Mouse (Mus musculus): Measurements from ENCODE around the gene Slc26a1.

Gene Slc26a1

DNA sequence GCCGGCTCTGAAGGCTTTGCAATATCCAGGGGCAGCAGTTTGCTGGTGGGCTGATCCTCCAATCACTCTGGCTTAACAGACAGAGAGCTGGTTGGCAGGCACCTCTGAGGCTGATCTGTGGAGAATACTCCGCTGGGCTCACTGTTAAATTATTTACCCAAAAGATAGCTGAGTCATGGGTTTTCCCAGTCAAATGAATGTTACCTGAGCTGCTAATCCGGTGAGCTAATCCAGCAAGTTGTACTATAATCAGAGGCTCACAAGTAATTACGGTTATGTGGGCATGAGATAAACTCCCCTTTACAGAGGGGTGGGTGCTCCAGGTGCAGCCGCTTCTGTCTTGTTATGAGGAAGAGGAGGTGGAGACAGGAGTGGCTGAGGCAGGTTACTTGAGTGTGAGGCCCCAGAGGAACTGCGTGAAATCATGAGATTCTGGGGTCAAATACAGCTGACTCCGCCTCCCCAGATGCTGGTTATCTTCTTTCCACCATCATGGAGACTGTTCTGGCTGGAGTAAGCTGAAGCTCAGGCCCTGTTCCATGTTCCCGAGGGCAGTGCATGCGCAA lies at the start of gene Slc26a1:
Gene Slc26a1, minus strand, starts transcription at position 319 of the 566 bp plus-strand sequence.
- no peak for DNase-seq (ENCODE audit: extremely low read depth, low read depth, low spot score)

DNA sequence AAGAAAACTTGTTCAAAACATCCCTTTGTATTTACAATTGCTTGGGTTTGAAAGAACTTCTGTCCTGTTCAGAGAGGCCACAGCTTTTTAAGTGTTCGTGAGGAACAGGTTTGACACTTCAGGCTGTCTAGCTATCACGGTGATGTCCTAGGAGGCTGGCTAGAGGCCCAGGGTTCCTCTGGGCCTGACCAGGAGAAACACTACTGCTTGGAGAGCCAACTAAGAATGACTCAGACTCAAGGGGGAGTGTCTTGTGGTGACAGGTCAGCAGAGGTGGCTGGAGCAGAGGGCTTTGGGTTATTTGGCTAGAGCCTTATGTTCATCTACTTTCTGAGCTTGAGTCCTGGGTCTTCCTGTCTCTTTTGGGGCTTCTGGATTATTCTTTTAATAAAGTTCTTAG lies 48.6 kb upstream of the Slc26a1 start:
- no peak for DNase-seq (ENCODE audit: extremely low read depth, low read depth, low spot score)

DNA sequence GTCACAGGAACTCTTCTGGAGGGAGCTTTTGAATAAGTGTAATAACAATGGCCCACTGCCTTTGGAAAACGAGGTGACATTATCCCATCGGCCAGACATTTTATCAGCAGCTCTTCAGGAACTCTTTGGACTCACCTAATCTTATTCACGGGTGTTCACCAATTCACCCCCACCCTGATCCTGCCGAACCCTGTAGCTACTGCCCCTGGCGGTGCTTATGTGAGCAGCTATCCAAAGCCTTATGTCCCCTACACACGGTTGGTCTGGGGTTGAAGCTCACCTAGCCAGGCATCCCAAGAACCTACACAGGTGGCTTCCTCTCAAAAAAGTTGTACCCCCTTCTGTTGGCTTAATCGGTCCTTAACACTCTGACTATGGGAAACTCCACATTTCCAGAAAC lies 44.4 kb upstream of the Slc26a1 start:
- DNase-seq (ENCODE audit: extremely low read depth, low read depth, low spot score), result no peak

DNA sequence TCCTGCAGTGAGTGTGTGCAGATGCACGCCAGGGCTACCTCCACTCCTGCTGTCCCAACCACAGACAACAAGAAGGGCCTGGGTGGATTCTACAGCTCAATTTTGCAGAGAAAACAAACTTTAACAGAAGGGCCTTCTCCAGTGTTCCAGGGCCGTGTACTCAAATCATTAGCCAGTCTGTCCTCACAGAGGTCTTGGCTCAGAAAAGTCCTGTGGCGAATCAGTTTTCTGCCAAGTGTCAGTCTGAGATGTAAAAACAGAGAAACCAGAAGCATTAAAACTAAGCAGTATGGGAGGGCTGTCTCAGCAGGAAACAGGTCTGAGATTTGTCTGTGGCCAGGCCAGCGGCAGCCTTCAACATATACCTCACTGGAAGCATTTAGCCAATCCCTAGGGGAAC lies 42.7 kb upstream of the Slc26a1 start:
- DNase-seq (ENCODE audit: extremely low read depth, low read depth, low spot score), result no peak

DNA sequence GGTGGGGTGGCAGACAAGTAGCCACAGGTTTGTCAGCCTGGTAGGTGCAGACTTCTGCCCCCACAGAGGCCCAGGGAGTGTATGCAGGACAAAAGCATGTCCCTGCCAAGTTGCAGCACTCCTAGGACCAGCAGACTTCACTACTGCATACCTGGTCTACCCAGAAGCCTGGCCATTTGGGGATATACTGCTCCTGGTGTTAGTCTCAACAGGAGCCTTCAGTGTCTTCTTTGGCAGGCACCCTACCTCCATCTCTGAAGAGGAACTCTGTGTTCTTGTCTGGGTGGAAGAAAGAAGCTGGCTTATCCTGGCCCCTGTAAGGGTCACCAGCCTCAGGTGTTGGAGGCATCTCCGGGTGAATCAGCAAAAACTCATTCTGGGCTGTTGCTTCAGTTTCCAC lies 40.6 kb upstream of the Slc26a1 start:
- DNase-seq (ENCODE audit: extremely low read depth, low read depth, low spot score), result peak; percentile 62

DNA sequence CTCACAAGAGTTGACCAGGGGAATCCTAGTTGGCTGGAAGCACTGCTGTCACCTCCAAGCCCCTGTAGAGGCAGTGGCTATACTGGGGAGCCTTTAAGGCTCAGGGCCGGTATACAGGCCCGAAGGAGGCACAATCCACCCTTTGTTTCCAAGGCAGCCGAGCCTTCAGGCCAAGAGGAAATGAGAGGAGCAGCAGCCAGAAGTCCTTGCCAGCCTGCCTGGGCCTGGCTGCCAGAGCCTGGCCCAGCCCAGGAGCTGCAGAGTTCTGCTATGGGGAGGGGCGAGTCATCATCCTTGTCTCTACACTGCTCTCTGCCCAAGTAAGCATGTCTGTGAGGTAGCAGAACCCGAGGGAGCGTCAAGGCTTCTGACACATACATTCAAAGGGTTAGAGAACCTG lies 38.8 kb upstream of the Slc26a1 start:
- no peak for DNase-seq (ENCODE audit: extremely low read depth, low read depth, low spot score)

DNA sequence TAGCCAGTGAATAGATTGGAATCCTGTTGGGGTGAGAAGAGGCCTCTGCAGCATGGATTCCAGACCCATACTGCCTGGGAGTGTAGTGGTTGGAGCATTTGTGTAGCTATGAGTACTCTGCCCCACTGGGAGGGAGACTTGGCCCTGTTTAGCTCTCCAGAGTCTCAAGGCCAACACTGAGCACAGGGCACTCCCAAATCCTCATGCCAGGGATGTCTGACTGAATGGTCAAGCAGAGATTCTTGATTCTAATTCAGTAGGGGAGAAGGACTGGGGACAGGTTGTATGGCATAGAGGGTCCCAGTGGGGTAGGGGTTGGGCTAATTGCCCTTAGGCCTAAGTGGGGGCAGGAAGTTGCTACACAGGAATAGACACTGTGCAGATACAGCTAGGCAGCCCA lies 38.3 kb upstream of the Slc26a1 start:
- DNase-seq (ENCODE audit: extremely low read depth, low read depth, low spot score), result no peak

DNA sequence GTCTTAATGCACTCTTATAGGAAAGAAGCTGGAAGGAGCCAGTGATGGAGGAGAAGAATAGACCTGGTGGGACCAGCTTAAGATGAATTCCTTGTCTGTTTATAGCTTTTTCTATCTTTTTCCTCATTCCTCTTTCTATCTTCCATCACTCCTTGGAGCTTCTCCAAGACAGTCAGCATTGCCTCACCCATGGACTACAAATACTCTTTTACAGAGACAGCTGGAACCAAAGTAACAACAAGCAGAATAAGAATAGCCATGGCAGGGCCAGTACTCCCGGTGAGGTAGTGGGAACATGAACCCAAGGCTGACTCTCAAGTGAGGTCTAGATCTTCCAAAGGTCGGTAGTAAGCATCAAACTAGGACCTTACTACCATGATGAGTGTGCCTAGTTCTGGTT lies 37.7 kb upstream of the Slc26a1 start:
- no peak for DNase-seq (ENCODE audit: extremely low read depth, low read depth, low spot score)

DNA sequence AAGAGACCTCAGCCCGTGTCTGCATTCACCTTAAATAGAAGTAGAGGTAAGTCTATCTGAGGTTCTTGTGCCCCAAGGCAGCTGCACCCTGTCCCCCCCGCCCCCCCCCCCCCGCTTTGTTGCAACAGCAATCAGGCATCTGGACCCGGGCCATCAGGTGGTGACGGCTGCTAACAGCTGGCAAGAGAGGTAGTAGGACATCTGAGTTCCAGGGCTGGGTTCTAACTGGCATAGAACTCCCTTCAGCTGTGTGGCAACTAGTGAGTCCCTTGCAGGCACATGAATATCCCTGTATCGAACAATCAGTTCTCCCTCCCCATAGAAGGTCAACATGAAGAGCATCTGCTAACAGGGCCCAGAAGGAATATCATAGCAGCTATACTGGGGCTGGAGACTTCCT lies 36.6 kb upstream of the Slc26a1 start:
- no peak for DNase-seq (ENCODE audit: extremely low read depth, low read depth, low spot score)

DNA sequence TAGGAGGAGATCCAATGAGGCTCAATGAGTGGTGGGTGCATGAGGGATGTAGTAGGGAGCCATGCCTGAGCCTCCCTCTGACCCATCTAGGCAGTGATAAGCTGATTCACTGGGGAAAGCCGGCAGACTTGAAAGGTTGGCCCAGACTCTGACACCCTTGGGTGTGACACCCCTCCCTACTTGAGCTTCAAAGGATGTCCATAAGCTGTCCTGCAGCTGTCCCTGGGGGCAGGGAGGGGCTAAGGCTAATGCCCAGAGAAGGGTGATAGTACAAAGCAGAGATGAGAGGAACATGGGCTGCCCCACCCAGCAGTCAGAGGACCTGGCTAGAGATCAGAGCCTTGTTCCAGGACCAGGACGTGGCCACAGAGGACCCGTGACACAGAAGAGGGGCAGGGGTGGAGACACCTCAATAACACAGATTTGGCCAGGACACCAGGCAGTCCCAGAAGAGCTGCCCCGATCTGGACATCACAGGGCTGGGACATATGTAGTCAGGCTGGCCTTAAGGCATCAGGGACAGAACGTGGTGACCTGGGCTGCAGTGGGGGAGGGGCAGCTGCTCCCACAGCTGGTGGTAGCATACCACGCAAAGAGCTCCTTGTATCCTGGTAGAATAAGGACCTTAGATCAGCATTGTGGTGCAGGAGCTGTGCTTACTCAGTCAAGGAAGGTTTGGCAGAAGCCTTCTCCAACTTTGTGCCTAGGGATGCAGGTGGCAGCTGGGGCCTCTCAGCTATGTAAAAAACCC lies 33.8 kb upstream of the Slc26a1 start:
- DNase-seq (ENCODE audit: extremely low read depth, low read depth, low spot score), result no peak

DNA sequence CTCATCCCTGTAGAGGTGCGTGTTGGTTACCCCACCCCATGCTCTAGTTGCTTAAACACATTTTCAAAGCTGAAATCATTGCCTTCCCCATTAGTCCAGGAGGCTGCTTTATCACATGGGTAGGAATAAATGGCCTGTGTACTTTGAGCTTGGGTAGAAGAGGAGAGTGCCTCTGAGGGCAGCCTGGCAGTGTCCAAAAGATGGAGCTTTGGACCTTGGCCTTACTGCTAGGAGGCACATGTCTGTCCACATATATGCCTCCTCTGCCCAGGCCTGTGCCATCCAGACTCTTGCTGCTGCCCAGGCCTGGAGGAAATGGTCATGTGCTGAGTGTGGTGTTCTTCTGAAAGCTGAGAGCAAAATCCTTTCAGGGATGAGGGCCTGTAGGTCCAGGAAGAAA lies 33.0 kb upstream of the Slc26a1 start:
- no peak for DNase-seq (ENCODE audit: extremely low read depth, low read depth, low spot score)

DNA sequence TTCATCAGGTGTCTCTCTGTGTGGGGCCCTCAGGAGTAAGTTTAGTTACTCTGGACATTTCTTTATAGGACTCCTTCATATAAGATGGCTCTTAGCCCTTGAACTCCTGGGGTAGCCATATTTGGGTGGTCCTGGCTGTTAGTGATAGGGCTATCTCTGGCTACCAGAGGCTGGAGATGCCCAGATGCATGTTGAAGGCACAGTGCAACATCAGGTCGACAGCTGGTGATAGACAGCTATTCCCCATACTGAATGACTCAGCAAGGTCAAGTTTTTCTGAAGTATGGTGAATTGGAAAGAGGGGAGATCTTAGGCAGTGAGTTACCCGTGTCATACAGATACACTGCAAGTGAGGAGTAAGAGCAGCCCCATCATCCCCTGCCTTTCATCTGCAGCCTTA lies 32.4 kb upstream of the Slc26a1 start:
- DNase-seq (ENCODE audit: extremely low read depth, low read depth, low spot score), result no peak

DNA sequence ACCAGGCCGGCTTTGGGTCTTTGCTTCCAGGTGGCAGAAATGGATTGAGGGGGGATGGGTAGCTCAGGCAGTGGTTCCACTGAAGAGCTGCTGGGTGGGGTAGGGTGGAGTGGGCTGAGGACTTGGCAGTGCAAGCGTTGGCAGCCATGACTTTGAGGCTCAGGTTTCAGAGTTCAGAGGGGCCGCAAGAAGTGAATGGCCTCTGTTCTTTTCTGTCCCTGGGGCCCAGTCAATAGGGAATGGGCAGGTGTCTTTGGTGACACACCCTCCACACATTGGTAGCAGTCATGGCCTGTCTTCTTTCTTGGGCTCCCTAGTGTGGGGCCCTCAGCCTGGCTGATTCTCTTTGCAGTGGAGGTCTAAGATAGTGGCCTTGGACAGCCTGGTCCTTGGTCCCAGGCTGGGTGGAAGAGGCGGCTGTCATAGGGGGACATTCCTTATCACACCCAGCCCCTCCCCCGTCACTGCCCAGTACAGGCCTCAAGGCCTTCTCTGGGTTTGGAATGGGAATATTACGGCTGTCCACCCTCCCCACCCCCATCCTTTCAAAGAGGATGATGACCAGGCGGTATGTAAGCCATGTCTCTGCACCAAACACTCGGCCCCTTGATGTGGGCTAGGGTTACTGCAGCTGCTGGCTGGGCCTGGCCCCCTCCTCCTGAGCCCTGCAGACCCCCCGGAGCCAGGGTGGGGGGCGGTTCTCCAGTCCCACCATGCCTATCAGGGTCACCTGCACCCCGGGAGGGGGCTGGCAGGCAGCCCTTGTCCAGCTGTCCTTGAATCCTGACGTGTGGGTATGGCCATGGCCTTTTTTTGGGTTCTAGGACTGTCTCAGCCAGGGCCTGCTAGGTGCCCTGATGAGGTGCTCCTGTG lies 28.6 kb upstream of the Slc26a1 start:
- no peak for DNase-seq (ENCODE audit: extremely low read depth, low read depth, low spot score)

DNA sequence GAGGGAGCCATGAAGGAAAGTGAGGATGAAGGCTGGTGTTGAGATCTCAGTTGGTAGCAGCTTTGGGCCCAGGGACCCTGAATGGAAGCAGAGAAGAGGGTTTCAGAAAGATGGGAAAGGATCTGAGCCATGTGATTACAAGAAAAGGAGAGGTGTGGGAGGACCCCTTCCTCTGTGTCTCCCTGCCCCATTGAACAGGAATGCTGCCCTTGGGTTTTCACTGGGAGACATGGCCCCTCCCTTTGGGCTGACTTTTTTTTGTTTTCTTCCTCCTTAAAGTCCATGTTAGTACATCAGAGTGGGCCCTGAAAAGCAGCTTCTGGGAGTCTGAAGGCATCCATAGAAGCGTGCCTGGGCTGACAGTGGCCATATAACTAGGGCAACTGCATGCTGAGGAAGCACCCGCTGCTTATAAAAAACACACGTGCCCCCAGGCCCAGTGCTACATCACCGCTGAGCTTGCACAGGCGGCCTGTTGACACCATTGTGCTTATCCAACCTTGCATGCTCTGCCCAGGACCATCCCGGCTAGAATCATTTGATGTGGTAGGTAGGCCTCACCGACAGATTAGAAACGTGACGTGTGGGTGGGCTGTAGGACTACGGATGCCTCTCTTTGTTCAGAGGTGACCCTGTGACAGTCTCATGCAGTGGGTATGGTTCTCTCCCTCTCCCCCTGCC lies 26.1 kb upstream of the Slc26a1 start:
- no peak for DNase-seq (ENCODE audit: extremely low read depth, low read depth, low spot score)

DNA sequence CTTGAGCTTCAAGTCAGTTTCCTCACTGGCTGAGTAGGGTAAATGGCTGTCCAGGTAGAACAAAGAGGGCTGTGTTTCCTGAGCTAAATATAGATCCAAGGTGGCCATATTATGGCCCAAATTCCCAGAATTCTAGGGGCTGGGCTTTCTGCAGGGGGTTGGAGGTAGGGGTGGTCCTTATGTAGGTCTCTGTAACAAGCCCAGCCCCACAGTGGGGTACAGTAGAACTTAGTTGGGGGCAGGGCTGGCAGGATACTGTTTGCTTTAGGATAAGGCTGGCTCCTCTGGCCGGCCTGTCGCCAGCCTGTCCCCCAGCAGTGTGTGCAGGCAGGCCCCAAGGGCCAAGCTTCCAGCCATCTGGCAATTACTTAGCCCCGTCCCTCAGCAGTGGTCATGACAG lies 25.0 kb upstream of the Slc26a1 start:
- DNase-seq (ENCODE audit: extremely low read depth, low read depth, low spot score), result no peak

DNA sequence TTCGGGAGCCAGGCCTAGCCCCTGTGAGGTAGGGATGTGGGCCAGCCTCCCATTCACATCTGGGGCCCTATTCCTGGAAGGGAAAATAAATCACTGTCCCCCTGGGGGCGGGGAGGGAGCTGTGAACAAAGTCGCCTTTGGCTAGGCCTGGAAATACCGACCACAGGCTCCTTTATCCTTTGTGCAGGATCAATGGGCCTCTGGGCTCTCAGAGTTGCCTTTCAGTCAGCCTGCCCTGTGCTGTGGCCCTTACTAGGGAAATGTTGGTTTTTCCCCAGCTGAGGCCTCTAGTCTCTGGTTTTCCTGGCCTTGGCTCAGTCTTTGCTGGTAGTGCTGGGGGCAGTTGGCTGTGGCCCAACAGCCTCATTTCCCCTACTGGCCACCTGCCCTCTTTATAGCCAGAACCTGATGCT lies 22.0 kb upstream of the Slc26a1 start:
- DNase-seq (ENCODE audit: extremely low read depth, low read depth, low spot score), result no peak

DNA sequence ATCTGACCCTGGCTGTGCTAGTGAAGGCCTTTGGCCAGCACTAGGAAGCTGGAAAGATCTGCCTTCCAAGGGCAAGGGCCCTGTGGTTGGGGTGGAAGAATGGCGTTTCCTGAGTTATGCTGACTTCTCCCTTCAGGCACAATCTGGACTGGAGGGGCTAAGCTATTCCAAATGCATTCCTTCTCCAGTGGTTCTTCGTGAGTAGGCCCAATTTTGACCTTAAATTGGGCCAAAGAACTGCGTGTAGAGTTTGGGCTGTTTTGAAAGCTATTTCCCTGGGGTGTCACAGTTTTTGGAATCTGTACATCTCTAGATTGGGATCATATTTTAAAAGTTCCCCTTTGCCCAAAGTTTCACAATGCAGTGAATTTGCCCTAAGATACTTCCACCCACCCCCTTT lies 21.2 kb upstream of the Slc26a1 start:
- DNase-seq (ENCODE audit: extremely low read depth, low read depth, low spot score), result no peak

DNA sequence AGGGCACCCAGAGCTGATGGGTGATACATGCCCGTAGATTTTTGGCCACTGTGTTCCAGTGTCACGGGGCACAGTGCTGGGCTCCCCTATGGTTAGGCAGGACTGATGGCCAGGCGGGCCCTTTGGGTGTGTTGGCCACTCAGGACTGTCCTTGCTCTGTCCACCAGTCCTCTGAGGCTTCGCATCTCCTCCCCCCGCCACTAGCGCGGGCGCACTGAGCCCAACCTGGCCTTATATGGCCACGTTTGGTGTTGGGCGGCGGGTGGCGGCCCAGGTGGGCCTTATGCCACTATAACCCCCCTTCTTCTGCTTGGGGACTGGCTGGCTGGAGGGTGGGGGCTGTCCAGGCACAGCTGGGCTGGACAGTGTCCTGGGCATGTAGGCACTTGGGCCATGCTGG lies 20.5 kb upstream of the Slc26a1 start:
- no peak for DNase-seq (ENCODE audit: extremely low read depth, low read depth, low spot score)

DNA sequence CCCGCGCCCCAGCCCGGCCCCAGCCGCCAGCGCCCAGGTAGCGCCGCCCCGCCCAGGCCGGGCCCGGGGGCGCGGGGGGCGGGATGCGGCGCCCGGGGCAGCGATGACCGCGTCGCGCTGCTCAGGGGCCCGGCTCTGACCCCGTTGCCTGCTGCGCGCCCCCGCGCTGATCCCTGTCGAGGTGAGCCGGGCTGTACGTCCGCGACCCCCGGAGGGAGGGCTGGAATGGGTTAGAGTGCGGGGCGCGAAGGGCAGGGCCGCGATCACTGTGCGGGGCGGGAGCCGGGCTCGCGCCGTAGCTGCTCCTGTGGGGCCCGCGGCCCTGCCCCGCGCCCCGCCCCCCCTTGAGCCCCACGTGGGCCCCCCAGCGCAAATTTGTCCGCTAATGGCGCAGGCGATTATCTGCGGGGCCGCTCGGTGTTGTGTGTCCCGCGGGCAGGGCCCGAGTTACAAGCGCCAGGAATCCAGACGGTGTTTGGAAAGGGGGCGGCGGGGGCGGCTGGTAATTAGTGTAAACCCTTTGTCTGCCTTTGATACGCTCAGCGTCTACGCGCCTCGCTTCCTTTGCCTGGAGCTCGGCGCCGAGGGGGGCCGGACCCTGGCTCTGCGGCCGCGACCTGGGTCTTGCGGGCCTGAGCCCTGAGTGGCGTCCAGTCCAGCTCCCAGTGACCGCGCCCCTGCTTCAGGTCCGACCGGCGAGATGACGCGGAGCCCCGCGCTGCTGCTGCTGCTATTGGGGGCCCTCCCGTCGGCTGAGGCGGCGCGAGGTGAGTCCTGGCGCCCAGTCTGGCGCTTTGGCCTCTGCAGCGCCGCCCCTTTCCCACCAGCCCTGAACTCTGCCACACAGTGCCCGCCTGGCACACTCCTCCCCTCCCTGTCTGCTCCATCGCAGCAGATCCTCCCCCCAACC lies 19.2 kb upstream of the Slc26a1 start:
- DNase-seq (ENCODE audit: extremely low read depth, low read depth, low spot score), result no peak

DNA sequence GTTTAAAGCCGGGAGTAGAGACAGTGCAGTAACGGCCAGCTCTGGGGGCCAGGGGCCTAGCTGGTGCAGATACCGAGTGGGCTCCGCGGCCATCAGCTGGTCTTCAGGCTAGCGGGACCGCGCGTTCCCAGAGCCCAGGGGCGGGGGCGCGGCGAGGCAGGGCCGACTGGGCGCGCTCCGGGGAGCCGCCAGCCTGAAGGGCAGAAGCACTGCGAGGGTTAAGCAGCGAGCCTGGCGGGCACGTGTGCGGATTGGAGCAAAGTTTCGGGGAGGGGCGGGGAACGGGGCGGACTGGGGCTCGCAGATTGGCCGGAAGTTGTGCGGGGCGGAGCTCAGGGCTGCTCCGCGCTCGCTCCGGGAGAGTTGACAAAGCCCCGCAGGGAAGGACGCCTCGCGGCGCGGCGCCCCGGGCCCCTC lies 18.5 kb upstream of the Slc26a1 start:
- DNase-seq (ENCODE audit: extremely low read depth, low read depth, low spot score), result no peak

All from fat pad, adult 2 months (tissue).